Mouse (Mus musculus) spleen, postnatal 4 days (tissue): ENCODE measurements around the gene Trip12.

Experiments used
- DNase-seq, 2 experiments: peaks; one replicate each; pipeline ENCODE4 v3.0.0; 2022; ENCODE audit warnings: low spot score in 2 of 2

The Trip12 gene

DNA sequence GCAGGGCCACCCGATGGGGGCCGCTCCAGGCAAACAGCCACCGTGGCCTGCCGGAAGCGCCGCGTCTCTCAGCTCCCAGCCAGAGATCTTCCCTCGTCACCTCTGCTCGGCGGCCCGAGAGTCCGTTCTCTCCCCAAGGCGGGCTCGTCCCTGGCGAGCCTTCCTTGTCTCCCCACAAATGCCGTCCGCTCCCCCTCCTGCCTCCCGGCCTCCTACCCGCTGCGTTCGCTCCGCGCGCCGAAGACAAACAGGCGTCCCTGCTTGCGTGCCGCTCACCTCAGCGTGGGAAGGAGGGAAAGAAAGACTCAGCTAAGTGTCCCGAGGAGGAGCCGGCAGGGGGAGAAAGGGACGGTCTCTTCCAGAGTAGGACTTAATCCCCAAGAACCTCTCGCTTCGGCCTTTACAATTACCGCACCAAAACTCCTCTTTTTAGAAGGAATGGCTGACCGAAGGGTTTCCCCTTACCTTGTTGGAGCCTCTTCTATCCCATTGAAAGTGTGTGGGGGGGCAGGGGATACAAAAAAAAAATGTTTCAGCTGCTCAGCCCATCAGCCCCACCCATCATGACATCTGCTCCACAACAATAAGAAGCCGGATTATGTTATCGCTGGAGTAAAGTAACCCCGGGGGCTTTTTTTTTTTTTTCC is at the start of gene Trip12:
Gene Trip12 (minus strand): TSS at position 499 of the 647 bp plus-strand sequence.
- DNase-seq: no peak

- no peak for DNase-seq
Measured at GRCm38 (mm10) chr1:84890005-84890393, 49.7 kb upstream of the Trip12 start.

DNA sequence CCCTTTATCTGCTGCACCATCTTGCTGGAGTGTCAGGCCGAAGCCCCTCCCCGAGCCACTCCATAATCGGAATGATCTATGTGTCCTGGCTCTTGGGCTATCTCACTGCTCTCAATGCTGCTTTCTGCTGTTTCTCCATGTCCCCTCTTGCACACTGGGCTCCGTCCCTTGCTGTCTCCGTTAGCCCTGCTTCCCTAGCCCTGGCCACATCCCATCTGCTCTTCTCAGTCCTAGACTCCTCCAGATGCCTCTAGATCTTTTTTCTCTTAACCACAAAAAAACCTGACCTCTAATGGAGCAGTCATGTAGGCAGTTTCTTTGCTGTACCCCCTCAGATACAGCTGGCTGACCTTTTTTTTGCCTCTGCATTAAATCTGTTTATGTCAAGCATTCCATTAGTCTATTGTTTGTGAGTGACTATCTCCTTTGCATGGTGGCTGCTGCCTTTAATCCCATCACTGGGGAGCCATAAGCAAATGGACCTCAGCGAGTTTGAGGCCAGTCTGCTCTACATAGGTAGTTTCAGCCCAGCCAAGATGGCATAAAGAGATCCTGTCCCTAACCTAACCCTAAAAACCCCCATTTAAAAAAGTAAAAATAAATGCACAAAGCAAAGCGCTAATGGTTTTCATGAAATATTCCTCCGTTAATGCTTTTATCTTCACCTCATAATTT is 49.2 kb upstream of the Trip12 start:
- no peak for DNase-seq

DNA sequence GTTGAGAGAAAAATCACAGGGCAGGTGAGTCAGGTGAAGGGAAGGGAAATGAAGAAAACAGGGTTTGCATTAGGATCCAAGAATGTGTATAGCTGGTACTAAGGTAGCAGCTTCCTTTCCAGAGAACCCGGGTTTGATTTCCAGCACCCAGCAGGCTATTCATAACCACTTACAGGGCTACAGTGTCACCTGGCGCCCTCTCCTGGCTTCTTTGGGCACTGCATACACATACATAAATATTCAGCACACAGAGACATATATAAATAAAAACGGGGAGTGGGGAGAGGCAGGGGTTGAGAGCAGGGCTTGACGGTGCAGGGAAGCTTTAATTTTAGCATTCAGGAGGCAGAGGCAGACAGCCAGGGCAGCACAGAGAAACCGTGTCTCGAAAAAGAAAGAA is 45.6 kb upstream of the Trip12 start:
- no peak for DNase-seq

DNA sequence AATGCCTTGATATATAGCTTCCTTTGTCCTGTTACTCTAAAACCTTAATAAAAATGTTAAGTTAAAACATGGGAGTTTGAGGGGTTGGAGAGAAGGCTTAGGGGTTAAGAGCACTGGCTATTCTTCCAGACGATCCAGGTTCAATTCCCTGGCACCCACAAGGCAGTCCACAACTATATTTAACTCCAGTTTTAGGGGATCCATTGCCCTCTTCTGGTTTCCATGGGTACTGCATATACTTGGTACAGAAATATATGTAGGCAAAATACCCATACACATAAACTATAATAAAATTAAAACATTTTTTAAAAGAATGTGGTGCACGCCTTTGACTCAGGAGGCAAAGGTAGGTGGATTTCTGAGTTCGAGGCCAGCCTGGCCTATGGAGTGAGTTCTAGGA is 44.9 kb upstream of the Trip12 start:
- no peak for DNase-seq

GRCm38 (mm10) chr1:84883889-84884288 is 43.6 kb upstream of the Trip12 start:
- DNase-seq: no peak

DNA sequence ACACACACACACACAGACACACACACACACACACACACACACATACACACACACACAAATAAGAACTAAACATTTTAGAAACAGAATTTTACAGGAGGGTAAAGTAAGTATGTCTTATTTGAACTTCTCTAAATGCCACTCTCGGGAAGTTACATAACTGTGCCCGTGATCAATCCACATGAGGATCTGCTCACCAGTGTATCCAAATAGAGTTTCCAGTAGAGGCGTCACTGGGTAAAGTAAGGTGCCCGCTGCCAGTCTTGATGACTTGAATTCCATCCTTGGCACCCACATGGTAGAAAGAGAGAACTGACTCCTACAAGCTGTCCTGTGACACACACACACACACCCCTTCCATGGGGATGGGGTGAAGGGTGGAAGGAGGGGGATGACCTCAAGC is 42.6 kb upstream of the Trip12 start:
- DNase-seq: no peak

- DNase-seq: no peak
Measured at GRCm38 (mm10) chr1:84882066-84882532, 41.8 kb upstream of the Trip12 start.

DNA sequence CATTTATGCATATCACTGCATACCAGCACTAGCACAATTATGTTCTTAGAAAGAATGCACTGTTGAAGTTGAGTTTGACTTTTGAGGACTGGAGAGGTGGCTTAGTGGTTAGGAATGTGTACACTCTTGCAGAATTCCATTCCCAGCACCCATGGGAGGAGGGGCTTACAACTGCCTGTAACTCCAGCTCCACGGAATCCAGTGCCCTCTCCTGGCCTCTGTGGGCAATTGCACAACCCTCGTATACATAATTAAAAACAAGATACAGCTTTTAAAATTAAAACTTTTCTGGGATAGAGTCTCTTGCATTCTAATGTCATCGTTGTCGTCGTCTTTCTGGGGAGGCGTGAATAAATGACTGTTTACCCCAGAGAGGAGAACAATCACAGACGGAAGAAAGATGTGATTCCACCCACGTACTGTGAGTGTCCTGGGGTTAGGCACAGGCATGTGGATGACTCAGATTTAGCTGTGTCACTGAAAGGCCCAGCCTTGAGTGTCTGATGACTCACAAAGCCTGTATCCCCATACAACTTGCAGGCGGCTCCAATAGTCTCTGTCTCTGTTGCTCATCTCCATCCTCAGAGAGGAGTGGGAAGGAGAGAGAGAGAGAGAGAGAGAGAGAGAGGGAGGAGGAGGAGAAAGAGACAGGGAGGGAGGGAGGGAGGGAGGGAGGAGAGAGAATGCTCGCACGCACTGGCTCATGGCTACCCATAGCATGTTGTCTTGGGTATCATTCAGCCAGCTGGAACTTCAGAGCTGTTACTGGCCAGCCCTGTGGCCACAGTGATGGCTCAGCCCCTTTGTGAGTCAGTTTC is 41.1 kb upstream of the Trip12 start:
- DNase-seq: no peak

GRCm38 (mm10) chr1:84879571-84880120 is 39.3 kb upstream of the Trip12 start:
- no peak for DNase-seq

DNA sequence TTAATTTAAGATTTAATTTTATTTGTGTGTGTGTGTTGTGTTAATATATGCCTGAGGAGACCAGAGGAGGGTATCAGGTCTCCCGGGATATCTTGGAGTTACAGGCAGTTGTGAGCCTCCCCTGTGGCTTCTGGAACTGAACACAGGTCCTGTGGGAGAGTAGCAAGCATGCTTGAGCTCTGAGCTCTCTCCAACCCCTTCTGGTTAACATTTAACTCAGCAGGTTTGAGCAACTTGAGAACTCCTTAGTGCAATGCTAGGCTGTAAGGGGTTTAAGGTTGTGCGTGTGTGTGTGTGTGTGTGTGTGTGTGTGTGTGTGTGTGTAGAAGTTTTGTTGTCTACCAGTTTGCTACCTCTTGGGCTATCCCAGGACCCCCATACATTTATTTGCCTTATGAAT is 37.3 kb upstream of the Trip12 start:
- DNase-seq: no peak

- DNase-seq: no peak
Measured at GRCm38 (mm10) chr1:84872939-84873338, 32.6 kb upstream of the Trip12 start.

- DNase-seq: no peak
Measured at GRCm38 (mm10) chr1:84872105-84872504, 31.8 kb upstream of the Trip12 start.

- DNase-seq: no peak
Measured at GRCm38 (mm10) chr1:84871131-84871530, 30.8 kb upstream of the Trip12 start.

- DNase-seq: no peak
Measured at GRCm38 (mm10) chr1:84869498-84869897, 29.2 kb upstream of the Trip12 start.

GRCm38 (mm10) chr1:84868841-84869240 is 28.5 kb upstream of the Trip12 start:
- no peak for DNase-seq

- no peak for DNase-seq
Measured at GRCm38 (mm10) chr1:84868311-84868710, 28.0 kb upstream of the Trip12 start.

GRCm38 (mm10) chr1:84866706-84867230 is 26.5 kb upstream of the Trip12 start:
- no peak for DNase-seq

DNA sequence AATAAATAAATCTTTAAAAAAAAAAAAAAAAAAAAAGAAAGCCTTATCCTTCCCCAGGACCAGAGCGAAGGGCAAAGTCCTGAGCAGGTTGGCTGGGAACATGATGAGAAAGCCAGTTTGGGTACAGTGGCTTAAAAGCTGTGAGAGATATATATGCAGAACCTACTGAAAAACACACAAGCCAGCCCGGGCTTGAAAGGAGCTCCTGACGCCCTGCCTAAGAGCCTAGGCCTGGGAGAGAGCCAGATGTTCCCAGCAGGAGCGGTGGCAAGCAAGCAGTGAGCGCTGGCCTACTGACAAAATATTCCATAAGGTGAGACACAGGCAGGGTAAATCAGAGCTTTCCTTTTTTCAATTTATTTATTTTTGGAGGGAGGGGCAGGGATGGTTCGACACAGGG is 25.9 kb upstream of the Trip12 start:
- DNase-seq: no peak

- no peak for DNase-seq
Measured at GRCm38 (mm10) chr1:84864645-84865044, 24.3 kb upstream of the Trip12 start.

DNA sequence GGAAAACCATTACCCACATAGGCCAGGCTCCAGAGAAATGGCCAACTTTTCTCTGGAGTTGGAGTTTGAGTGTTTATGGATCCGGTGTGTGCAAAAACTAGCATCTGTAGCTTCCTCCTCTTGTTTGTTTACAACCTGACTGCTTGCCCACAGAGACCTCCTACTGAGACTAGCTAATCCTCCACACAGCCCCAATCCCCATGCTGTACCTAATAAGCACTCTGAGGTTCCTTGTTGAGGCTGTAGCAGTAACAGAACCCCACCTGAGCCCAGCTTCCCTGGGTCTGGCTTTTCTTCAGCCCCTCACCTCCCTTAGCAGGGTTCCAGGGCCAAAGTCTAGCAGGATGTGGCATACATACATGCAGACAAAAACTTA is 20.9 kb upstream of the Trip12 start:
- no peak for DNase-seq
